Mouse (Mus musculus) 3T3-L1 (cell line): ENCODE measurements around the gene Cdadc1.
"Not testable (repeated sequence)": the region's sequence is repeated elsewhere in the genome, so short reads cannot be mapped to it uniquely, and the experiment has no call there.

Experiments used
- DNase-seq: peaks from one replicate; pipeline ENCODE4 v3.0.0-alpha.2; 2015; ENCODE audit warnings: low read depth, low spot score

Gene Cdadc1

DNA sequence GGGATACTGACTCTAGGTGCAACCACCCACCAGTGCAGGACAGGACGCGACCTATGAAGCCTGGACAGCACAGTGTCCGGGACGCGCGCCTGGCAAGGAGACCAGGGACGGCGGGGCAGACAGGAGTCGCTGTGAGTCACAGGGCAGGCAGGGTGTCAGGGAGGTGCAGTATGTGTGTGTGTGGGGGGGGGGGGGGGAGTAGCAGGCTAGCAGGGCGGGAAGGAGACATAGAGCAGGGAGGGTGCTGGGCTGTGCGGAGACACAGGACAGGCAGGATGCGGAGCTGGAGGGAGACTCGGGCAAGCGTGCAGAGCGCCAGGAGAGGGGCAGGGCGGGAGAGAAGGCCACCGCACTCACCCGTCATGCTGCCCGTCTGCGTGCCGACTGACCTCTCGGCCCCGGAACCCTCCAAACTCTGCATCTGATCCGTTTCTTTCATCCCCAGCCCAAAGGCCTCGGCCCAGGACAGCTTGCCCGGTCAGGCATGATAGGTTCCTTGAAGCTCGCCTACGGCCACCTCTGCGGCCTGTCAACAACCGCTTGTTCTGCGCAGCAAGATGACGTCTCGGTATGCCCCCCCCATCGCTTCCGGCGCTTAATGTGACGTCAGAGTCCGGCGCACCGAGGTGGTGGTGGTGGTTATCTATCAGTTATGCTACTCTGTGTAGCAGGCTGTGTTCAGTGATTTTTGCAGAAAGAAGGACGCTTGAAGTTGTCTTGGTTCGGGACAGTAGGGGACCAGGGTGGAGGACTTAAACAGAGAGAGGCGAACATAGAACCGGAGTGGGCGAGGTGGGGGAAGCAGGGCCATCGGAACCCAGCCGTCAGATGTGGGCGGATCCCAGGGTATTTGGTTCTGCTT is at the start of gene Cdadc1:
Cdadc1 (minus strand) TSS at position 562 of the 862 bp plus-strand sequence.
- DNase-seq: peak; percentile 88

DNA sequence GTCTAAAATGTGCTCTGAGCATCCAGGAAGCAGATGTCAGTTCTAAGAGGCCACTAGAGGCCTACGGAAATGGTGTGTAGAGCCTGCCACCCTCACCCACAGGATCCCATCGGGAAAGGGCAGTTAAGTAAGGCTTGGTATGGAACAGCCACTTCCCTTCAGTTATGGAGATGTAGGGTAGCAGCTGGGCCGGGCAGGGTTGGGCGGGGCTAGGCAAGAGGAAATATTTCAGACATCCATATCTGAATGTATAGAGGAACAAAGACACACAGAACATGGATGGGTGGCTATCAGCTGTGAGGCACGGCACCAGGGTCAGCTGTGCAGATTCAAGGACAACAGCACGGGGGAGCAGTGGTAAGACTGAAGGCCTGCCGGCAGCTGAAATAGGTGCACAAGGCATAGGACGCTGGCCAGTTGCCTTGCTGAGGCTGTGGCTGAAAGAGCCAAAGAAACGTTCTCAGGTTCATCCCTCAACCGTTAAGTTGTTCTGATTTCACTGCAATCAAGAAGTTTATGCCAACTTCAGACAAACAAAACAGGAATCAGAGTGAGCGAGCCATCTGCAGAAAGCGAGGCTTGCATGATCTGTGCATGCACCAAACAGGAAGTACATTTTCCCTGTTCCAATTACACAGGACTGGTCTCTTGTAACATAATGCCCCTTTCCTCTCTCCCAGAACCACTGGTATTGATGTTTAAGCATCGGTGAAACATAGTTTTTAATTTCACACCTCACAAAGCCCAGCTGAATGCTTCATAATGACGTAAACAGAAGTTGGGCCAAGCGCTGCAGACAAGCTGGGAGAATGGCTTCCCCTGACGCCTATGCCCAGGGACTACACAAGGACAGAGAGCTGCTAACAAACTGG is 49.3 kb upstream of the Cdadc1 start:
- DNase-seq: no peak

DNA sequence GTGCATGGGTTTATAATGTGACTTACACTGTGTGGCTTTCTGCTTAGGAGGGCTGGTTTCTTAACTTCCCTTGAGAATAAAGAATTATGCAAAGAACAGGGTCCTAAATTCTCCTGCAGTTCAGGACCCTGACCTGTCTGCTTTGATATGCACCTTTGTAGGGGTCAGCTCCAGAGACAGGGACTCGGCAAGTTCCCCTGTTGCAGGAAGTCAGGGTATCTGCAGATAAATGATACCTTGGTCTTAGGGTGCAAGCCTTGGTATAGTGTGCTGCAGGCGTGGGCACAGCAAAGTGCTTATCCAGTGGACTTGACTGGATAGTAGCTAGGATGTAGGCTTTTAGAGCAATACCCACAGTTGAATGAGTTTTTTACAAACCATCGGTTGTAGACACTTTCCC is 47.1 kb upstream of the Cdadc1 start:
- no peak for DNase-seq

DNA sequence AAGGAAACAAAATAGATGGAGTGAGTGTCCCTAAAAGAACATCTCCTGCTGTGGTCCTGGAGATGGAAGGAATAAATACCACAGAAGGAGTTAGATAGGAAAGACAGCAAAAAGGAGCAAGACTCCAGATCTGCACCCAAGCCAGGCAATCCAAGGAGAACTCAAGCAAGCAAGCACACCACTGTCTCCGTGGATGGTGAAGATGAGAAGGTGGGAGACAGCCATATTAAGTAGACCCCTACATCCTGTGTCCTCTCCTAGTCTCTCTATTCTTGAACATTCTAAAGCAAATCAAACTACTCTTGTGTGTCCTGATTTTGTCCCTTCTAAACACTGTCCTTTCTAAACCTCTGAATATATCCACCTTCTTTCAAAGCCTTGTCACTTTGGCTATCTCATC is 46.4 kb upstream of the Cdadc1 start:
- DNase-seq: no peak

DNA sequence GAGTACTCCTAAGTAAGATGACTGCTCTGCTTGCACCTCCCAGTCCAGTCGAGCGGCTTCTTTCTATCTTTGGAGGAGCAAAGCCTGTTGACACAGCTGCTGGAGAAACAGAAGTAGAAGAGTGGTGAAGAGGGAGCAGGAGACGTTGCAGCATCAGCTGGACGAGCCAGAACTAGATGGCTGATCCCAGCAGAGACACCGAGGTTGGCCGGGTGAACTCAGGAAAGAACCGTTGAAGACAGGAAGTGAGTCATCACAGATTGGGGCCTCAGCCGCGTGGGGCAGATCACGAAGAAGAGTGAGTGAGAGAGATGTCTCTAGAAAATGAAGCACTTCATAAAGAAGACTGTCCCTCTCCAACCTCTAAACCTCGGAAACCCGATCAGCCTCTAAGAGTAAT is 45.8 kb upstream of the Cdadc1 start:
- DNase-seq: peak; percentile 2

DNA sequence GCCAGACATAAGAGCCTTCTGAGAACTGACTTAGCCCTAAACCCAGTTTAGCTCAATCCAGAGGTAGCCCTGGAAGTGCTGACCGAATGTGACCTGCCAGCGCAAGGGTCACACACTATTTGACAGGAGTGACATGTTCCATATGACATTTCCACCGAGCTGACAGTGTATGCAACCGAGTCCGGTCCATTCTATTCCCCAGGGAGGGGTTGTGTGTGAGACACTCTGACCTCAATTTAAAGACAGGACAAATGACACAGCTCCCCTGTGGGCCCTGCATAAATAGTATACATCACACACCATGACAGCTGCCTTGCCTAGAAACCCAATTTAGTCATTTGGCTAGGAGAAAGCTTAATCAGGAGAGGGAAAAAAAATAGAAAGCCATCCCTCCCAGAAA is 44.1 kb upstream of the Cdadc1 start:
- DNase-seq: no peak

DNA sequence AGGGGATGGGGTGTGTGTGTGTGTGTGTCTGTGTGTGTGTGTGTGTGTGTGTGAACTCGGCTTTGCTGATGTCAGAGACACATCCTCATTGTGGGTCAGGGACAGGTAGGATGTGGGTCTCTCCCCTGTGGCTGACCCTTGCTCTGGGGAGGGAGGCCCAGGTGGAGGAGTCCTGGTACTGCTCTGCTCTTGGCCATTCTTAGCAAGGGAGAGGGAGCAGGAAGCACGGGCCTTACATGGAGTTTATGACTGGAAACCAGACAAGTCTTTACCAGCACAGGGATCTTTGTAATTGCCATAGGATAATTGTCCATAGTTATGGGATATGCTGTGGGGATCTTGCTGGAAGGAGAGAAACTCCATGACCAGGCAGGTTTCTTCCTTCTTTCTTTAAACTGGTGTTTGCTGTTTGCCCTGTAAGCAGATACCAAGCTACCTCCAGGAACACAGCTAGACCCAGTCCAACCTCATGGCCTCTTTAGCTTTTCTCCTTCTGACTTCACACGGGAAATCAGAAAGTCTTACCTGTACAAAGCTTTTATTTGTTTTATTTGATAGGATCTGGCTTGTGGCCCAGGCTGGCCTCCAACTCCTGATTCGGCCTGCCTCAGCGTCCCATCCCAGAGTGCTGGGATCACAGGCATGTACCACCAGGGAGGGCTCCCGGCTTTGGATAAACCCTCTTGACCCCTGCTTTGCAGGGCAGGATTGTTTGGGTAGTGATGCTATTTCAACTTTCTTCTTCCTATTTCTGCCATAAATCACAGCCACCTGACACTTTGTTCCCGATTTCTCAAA is 41.3 kb upstream of the Cdadc1 start:
- no peak for DNase-seq

DNA sequence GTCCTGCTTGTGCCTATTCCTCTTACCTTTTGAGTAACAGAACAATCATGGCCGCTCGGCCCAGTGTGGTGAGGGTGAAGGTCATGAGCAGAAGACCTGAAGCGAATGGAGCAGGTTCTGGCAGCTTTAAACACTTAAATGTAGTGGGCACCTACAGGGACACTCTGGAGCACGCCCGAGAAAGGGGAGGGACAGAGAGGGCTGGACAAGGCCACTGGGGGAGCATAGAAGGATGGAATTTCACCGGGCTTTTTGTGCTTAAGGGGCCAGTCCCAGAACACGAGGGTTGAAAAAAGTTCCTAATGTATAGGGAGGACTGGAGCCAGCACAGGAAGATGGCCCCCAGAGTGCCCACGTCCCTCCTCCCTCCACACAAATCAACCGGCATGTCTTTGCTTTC is 36.2 kb upstream of the Cdadc1 start:
- no peak for DNase-seq

DNA sequence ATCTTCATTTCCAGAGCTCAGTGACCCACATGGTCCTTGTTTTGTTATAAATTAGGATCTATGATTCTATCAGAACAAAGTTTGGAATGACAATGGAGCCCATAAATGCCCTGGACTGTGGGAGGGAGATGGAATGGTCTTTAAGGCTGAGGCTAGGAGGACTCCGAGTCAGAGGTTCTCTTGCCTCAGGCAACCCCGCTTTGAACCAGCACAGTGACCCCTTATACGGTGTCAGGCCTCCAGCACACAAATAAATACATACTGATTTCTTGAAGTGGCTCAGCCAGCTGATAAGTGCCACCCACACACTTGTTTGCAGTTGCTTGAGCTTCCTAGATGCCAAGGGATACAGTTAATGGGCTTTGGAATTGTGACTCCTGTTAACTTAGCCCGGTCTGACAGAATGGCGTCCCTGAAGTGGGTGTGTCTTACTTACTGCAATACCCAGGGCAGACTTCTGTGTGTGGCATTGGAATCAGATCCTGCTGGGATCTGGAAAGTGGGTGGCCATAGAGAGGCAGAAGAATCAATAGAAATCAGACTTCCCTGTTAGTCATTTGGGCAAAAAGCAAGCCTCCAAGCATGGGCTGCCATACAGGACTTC is 35.6 kb upstream of the Cdadc1 start:
- no peak for DNase-seq

DNA sequence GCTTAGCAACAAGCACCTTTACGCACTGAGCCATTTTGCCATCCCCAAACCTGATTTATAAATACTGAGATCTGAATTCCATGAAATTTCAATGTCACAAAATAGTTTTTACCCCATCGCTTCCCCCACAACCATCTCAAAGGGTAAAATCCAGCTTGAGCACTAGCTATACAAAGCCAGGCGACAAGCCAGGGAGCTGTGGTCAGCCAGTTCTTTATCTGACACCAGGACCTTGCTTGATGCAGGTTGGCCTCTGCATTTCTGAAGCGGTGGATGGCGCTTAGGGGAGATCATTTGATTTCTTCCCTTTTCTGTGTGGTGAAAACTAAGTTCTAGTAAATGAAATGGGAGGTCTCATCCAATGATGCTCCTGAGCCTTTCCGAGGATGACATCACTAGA is 34.3 kb upstream of the Cdadc1 start:
- DNase-seq: no peak

DNA sequence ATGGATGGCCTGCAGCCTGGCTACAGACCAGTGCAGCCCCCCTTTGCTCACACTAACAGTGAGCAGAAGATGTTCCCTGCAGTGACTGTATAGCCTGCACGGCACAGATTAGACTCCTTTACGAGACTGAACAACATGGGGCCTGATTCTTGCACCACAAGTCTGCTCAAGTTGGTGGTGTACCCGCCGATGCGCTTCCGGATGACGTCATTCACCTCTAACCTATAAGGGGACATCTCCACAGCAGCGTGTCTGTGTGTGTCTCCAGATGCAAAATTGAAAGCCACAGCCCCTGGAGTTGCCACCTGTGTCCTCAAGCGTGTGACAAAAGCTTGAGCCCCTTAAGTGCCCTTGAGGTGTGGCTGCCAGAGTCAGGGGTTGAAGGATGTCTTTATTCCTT is 32.3 kb upstream of the Cdadc1 start:
- DNase-seq: no peak

DNA sequence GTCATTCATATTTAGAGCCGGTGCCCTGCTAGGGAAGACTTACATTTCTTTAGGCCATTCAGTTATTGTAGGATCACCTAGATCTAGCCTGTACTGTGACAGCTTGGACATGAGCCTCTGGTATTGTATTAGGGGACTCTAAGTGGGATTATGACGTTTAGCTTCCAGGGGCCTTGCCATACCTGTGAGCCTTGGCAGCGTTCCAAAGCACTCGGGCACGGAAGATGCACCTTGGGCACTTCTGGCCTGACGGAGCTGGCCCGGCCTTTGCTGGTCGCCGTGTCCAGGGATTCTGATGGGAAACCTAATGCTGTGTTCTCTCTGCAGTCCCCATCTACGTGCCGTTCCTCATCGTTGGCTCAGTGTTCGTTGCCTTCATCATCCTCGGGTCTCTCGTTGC is 31.5 kb upstream of the Cdadc1 start:
- DNase-seq: no peak

DNA sequence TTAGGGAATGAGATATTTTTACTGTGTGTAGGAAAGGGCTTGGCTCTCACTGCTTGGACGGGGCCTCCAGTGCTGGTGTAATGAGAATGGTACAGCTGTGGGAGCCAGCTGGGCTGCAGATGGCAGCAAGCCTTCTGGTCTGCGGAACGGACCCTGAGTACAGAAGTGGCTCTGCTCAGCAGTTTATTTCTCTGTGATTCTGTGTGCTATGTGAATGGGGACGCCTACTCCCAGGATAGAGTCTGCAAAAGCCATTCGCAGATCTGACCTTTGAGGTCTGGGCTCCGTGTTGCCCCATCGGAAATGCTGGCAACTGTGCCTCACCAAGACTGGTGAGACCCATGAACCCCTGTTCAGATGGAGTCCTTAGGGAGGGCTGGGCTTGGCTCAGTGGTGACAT is 30.1 kb upstream of the Cdadc1 start:
- no peak for DNase-seq

DNA sequence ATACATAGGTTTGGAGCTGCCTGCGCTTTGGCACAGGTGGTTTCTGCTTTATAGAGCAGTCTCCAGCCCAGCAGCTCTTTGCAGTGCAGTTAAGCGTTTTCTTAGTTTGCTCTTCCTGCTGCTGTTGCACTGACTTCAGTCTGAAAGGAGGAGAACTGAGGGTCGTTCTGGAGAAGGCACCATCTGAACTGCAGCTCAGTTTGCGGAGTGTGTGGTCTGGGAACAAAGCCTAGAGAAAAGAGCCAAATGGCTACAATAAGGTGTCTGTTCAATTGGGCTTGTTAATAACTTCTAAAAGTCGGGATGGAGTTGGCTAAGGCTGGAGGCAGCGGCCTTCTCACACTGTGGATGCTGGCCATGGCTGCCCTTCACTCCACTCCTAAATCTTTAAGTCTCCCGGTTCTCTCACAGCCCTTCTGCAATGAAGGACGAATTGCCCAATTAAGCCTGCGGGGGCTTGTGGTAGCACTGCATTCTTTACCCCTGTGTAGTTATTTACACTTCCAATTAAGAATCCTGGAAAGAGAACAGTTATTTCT is 29.5 kb upstream of the Cdadc1 start:
- no peak for DNase-seq

DNA sequence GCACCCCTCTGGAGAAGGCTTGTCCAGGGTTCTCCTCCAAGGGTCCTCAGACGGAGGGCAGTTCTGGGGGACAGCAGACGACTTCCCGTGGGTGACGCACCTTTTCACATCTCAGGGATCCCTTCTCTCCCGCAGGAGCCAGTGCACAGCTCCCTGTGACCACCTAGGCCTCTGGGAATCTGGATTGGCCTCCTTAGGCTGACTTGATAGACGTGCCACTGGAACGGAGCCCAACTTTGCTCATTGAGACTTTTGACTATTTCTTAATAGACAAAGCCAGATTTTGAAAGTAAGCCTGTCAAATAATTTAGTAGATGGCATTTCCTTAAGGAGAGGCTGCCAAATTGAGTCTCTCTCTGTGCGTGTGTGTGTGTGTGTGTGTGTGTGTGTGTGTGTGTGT is 29.0 kb upstream of the Cdadc1 start:
- no peak for DNase-seq

DNA sequence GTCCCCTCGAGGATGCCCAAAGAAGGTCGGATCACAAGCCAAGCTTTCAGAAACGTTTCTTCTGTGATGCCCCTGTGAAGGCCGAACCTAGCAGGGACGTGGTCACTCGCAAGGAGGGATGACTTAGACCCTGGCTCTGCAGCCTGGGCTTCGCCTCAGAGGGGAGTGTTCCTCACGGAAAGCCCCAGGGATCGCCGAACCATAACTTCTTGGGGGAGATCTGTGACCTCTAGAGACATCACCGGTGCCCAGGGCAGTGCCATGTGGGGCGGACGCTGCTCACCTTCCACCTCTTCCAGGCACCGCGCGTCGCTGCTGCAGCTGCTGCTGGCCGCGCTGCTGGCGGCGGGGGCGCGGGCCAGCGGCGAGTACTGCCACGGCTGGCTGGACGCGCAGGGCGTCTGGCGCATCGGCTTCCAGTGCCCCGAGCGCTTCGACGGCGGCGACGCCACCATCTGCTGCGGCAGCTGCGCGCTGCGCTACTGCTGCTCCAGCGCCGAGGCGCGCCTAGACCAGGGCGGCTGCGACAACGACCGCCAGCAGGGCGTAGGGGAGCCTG is 28.1 kb upstream of the Cdadc1 start:
- DNase-seq: no peak

DNA sequence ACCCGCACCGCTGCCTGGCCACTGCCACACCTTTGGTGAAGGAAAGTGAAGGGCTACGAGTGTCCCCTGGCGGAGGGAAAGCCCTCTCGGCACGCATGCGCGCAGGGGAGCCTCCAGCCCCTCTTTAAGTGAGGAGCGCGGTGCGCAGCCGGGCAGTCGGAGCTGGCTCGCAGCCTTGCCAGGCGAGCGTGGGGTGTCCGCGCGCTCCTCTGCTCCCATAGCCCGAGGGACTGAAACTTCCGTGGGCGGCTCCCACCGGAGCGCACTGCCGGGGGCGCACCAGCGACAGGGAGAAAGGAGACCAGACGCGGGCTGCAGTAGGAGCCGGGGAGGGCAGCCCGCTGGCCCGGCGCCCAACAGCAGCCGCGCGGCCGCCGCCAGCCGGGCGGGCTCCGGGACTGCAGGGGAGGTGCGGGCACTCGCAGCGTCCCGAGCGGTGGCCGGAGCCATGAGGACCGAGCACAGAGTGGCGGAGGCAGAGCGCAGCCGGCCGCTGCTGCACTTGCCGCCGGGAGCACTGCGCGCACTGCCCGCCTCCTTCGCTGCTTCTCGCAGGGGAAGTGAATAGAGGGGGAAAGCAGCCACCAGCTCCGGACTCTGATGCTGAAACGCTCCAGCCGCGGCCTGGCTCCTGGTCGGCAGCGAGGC is 27.5 kb upstream of the Cdadc1 start, which contains the start of gene Shisa2:
Shisa2 (plus strand) TSS at position 151 of the 648 bp plus-strand sequence.
- DNase-seq: no peak

DNA sequence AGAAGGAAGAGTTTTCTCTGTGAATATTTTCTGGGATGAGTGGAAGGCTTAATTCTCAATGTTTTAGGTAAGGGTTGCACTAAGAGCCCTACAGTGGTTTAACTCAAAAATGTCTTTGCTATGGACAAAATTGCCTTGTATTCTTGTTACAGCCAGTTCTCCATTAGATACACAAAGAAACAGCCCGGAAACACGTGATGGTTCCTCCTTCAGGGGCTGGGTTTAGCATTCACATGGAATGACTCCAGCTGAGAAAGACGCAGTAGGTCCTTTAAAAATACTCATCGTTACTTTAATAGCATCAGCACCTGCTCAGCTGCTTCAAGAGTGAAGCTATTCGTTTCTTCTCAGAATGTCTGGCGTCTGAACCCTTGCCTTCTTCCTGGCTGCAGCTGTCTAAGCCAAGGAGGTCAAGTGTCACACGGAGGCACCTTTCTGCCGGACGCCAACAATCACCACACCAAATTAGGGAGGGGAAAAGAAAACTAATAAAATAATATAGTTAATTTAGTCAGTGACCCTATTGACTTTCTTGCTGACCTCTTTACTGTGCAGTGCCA is 26.6 kb upstream of the Cdadc1 start:
- no peak for DNase-seq

DNA sequence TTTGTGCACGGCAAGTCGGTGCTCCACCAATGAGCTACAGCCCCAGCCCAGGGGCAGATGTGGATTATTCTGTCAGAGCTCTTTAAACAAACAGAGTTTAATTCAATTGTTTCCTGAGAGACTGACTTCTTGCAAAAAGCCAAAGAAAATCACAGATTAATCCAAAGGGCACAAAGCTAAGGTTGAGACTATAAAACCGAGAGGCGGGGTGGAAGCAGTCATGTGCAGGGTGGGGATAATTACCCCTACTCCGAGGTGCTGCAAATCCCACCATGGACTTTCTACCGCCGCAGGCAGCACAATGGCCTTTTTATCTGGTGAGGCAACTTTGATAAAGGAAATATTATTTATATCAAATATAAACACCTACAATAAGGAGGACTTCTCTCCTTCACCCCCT is 19.0 kb upstream of the Cdadc1 start:
- DNase-seq: no peak

DNA sequence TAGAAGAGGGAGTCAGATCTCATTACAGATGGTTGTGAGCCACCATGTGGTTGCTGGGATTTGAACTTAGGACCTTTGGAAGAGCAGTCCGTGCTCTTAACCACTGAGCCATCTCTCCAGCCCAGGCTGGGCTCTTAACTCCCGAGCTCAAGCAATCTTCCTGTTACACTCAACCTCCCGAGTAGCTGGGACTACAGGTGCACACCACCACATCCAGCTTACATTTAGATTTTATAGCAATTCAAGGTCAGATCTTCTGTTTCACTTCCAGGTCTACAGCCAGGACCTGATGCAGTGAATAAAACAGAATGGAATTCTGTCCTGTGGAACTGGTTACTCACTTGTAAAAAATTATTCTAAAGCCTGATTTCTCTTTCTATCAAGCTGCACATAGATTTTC is 16.4 kb upstream of the Cdadc1 start:
- DNase-seq: not testable (repeated sequence)
